Mouse (Mus musculus) brain, embryonic 18.5 days (tissue): Measurements from ENCODE around the gene Steap4.
"Not testable (repeated sequence)": the region's sequence is repeated elsewhere in the genome, so short reads cannot be mapped to it uniquely, and the experiment has no call there.

ENCODE experiments used
- DNase-seq: peaks from one replicate; pipeline ENCODE4 v3.0.0-alpha.2; 2012; ENCODE audit warnings: low read depth, low spot score

Steap4 gene

GRCm38 (mm10) chr5:7960176-7960575 is at the start of gene Steap4:
Gene Steap4 (plus strand): TSS chr5:7960457.
- DNase-seq, result no peak

DNA sequence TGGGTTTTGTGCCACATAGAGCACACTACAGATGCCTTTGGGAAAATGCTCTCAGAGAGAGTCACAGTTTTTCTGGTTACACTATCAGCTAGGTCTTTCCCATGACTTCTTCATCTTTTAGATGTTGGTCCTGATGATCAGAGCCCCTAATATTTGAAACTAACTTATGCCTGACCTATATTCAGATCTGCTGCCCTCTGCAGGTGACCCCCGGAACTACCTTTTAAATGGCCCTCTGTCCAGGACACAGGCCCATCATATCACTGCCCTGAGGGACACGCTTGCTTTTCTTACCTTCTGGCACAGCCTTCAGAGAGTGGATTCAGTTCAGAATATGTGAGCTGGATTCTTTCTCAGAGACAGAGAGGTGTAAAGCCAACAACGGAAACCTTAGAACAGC is 48.3 kb upstream of the Steap4 start:
- no peak for DNase-seq

DNA sequence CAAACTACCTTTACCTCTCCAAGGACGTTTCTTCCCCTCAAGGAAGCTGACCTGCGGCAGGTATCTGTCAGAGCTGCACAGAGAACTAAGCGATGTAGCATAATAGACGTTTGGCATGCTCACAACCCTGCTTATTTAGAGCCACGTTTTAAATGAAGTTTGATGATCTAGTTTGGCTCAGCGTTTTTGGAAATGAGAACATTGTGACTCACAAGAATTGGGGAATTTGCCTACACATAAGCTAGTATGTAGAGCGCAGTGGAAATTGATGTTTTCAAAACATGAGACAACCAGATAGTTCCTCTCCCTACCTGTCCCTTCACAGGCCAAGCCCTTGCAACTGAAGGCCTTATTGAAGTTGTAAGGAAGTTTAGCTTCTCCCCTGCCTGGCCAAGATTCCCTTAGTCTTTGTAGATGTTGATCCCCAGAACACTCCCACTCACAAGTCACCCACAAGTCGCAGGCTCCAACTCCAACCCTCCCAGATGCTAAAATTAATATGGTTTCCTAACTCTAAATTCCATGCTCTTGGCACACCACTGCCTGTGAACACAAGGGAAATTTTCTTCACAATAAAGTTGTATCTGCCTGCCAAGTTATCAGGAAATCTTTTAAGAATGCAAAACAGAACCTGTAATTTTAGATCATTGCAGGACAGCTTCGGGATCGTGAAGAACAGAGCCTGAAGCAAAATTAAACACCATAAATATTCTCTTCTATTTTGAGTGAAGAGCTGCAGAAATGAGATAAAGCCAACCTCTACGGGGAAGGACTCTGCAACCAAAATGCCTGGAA is 42.6 kb upstream of the Steap4 start:
- no peak for DNase-seq

DNA sequence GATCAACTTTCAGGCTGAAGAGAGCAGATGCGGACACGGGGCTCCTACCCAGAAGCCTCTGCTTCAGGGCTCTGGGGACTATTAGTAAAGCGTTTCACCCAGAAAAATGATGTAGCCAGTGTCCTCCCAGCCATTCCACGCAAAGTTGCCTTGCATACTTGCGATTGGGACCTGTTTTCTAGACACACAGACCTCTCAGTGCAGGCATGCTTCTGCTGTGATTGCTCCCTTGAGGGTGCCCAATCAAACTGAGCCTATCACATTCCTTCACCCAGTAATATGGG is 42.0 kb upstream of the Steap4 start:
- no peak for DNase-seq

DNA sequence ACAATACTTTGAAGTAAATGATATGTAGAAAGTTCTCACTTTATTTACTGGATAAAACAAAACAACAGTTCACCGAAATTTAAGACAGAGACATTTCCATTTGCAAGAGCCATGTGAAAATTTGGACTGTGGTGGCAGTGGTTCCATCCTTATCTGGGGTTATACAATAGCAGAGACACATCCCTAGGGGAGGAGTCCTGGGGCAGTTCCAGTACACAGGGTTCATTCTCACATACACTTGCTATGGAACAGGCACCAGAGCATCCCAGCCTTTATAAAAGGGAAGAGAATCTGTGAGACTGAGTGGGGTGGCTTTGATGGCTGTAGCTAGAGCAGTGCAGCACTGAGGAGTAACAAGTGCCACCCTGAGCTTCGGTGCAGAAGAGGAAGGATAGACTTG is 40.6 kb upstream of the Steap4 start:
- no peak for DNase-seq

GRCm38 (mm10) chr5:7922751-7923150 is 37.5 kb upstream of the Steap4 start:
- DNase-seq, result no peak

- no peak for DNase-seq
Observed at GRCm38 (mm10) chr5:7923666-7924065, 36.6 kb upstream of the Steap4 start.

GRCm38 (mm10) chr5:7932234-7933221 is 27.7 kb upstream of the Steap4 start:
- DNase-seq, result no peak

DNA sequence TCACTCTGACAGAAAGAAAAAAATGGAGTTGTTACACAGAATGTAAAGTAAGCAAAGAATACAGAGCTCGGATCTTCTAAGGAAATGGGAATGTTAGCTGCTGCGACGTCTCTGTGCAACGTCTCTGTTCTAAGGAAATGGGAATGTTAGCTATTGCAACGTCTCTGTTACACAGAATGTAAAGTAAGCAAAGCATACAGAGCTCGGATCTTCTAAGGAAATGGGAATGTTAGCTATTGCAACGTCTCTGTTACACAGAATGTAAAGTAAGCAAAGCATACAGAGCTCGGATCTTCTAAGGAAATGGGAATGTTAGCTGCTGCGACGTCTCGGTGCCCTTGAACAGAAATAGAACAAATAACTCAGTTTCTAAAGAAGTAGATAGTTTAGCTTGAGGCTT is 26.8 kb upstream of the Steap4 start:
- not testable (repeated sequence) for DNase-seq

- DNase-seq, result no peak
Observed at GRCm38 (mm10) chr5:7933933-7934675, 26.2 kb upstream of the Steap4 start.

DNA sequence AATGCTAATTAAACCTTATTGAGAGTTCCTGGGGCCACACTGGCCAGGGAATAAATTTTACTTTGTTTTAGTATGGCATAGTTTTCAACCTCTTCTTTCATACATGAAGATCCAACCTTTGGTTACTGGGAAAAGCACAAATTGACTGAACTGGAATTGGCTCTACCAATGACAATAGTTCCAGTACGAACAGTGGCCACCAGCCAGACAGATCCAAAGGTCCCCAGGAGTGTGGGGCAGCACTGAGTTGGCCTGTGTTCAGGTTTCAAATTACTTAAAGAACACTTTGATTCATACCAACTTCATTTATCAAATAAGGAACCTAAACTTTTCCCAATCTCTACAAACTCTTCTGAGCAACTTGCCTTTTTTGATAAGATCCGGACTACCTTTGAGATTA is 5.4 kb upstream of the Steap4 start:
- no peak for DNase-seq

DNA sequence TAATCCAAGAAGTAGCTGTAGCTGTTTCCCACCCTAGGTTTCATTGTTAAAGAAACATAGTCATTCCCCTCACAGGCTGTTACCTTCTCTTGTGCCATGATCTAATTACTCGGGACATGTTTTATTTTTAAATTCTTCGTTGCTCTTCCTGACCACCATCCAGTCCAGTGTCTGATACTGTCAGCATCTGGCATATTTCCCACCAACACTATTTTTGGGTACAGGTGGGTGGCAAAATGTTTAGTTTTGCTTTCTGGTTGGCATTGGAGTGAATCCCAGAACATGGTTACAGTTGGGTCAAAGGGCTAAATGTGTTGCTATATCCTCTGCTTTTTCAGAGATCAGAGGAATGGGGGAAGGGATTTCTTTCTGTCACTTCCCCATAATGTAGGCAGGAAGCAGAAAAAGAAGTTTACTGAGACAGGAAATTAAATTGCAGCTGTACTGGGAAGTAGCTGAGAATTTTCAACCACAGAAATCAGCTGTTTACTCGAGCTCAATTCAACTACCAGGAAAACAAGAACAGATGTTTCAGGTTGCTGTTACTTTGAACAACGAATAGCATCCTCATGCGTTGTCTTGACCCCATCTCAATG is 4.8 kb upstream of the Steap4 start:
- no peak for DNase-seq

DNA sequence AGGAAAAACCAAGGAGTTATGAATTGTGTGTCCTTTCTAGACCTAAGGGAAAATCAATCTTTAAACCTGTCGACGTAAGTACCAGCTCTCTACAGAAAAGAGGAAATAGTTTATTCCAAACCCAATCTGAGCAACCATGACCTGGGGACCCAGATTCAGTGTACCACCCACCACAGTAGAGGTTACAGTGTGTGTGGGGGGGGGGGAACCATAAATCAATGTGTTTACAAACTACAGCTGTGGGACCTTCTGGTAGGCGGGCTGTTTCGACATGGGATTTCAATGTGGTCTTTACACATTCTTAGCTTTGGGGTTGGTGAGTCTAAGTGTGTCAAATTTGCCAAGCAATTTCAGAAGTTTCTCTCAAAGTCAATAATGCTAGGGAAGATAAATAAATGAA is 2.2 kb upstream of the Steap4 start:
- no peak for DNase-seq

GRCm38 (mm10) chr5:7959286-7959685 is 971 bp upstream of the Steap4 start:
- DNase-seq, result no peak

GRCm38 (mm10) chr5:7961113-7961512 is 856 bp downstream of the Steap4 start:
- no peak for DNase-seq

DNA sequence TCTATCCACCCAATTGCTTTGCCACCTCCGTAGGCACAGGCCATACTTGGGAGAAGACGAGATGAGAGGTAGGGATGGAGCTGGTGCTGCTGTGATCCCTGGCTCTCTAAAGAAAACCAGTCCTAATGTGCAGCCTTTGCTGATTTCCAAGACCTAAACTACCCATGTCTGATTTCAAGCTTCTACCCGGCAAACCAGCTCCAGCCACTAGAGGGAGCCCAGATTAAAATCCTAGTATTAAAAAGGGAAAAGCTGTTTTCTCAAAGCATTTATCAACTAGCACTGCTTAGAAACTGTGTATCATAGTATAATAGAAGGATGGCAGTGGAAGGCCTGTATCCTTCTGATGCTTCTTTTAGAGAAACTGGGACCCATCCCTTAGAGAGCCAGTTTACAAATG is 5.0 kb downstream of the Steap4 start:
- DNase-seq, result no peak

DNA sequence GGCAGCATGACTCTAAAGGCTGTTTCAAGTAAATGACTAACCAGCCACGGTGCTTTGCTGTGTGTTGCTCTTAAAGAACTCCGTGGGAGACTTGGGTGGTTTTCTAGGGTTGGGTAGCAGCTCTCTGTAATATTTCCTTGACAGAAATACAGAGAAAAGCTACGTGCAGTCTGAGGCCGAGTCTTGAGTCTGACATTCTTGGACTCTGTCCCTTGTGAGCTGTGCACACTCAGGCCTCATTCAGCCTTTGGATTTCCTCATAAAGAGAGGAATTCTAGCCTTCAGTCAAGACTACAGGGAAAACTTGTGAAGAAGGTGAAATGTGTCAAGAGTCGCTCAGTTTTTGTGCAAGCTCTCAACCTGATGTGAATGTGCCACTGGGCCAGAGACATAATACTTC is 7.9 kb downstream of the Steap4 start:
- no peak for DNase-seq

DNA sequence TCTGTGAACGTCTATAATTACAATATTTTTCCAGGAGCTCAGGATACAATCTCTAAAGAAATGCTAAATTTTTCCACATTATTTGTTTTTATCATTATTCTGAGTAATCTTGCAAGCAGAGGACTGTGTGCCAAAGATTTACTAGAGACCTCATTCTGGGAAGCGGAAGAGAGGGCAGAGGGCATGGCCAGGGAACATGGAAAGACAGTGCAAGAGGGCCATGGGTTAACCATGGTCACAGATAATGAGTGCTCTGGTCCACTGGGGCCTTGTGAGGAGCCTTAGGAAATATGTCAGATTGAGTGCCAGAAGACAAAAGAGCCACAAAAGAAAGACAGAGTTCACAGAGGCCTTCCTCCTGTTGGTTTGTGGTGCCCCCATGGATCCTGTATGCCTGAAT is 12.0 kb downstream of the Steap4 start:
- no peak for DNase-seq

- DNase-seq, result no peak
Observed at GRCm38 (mm10) chr5:7974522-7975197, 14.4 kb downstream of the Steap4 start.

- DNase-seq, result no peak
Observed at GRCm38 (mm10) chr5:7980586-7980985, 20.3 kb downstream of the Steap4 start.

- no peak for DNase-seq
Observed at GRCm38 (mm10) chr5:7987962-7988361, 27.7 kb downstream of the Steap4 start.
